25 mouse cellular contexts compared by ENCODE assay signal in genomic region chr10:93829898-93830831, GRCm38 (mm10). TPM values are rescaled to one million over a fixed set of nuclear protein-coding genes. Genes with fewer than 3 reads are reported as not detected.
DNase-seq lines count a peak whose midpoint lies in the region; ATAC-seq and TF ChIP-seq lines count a peak whose summit lies in the region.
"Had no signal": no experiment of that assay in that cellular context is flagged by ENCODE, and none has a peak within 500 bp of the region (broad histone marks: within the 10 kb centered on the region; RNA-seq: fewer than 3 reads in every experiment).

No protein-coding gene starts in this region.

- H3K79me3 ChIP-seq in C2C12 (ENCODE audit: low read depth) = no peaks in the 10 kb centered on the region

- H3ac ChIP-seq in C2C12 (ENCODE audit: control insufficient read depth, insufficient read length, low read depth) = no peak overlapping the region

- peak; percentile 15 for DNase-seq in thymus, postnatal 14 days
- DNase-seq in thymus, postnatal 25 days = no peak
- peak; percentile 23 for DNase-seq in splenic B cell, adult 2 months (ENCODE audit: low read depth, low spot score)
- no peak for DNase-seq in cerebellum, adult 9-10 months
- DNase-seq in MN1 (ENCODE audit: low spot score) = no peak
- DNase-seq: adrenal gland, postnatal 36 days; cerebellum, postnatal 10 days; forebrain, postnatal 0 days; gastrocnemius, postnatal 36 days; heart, postnatal 4 days; kidney, postnatal 4 days; liver, embryonic 13.5 days; right cerebral cortex, postnatal 14 days; spleen, adult 18-20 months; thymus, postnatal 36 days had no signal

- peak; percentile 84 for ATAC-seq in granulocyte monocyte progenitor cell, adult 5-6 weeks (replicated peaks; ENCODE audit: poor library complexity, severe bottlenecking)
- ATAC-seq: forebrain, postnatal 0 days; hindbrain, embryonic 16.5 days; intestine, postnatal 0 days had no signal

- no peak for TF ChIP-seq CTCF in C2C12 (IDR thresholded peaks at IDR 0.05; ENCODE audit: control insufficient read depth, insufficient read depth, insufficient read length)

- no peaks in the 10 kb centered on the region for H3K36me3 ChIP-seq in C2C12 (ENCODE audit: control insufficient read depth, insufficient read depth)
- no peaks in the 10 kb centered on the region for H3K36me3 ChIP-seq in splenic B cell, adult 2 months (ENCODE audit: control insufficient read depth, insufficient read depth, low read length, poor library complexity, severe bottlenecking)
- H3K36me3 ChIP-seq: forebrain, embryonic 10.5 days; limb, embryonic 12.5 days; liver, embryonic 13.5 days; midbrain, embryonic 12.5 days had no signal

- no peaks in the 10 kb centered on the region for H3K27me3 ChIP-seq in C2C12 (ENCODE audit: control insufficient read depth, insufficient read depth, insufficient read length)
- H3K27me3 ChIP-seq in splenic B cell, adult 2 months (ENCODE audit: control insufficient read depth, insufficient read depth, low read length, poor library complexity, severe bottlenecking) = no peaks in the 10 kb centered on the region; the same call in none of the 2 replicates

- H3K4me3 ChIP-seq in C2C12 (ENCODE audit: insufficient read depth, poor library complexity, severe bottlenecking) = no peak overlapping the region
- H3K4me3 ChIP-seq: limb, embryonic 12.5 days; liver, embryonic 13.5 days had no signal

- H3K79me2 ChIP-seq in C2C12 (ENCODE audit: control insufficient read depth, insufficient read depth) = no peaks in the 10 kb centered on the region

TF ChIP-seq in C2C12, 6 proteins besides CTCF, POLR2A, EP300 and RAD21:
- no peak for TF ChIP-seq FOSL1 (IDR thresholded peaks at IDR 0.05; ENCODE audit: insufficient read depth, low read length, poor library complexity, severe bottlenecking)
- no peak for TF ChIP-seq MYOG (IDR thresholded peaks at IDR 0.05; ENCODE audit: control insufficient read depth, extremely low read depth, insufficient read length)
- no peak for TF ChIP-seq USF1 (IDR thresholded peaks at IDR 0.05; ENCODE audit: low read depth)
- no peak for TF ChIP-seq MYOD1 (IDR thresholded peaks at IDR 0.05; ENCODE audit: control insufficient read depth, insufficient read length, low read depth)
- peak; percentile 90 for TF ChIP-seq CEBPB (IDR thresholded peaks at IDR 0.05; ENCODE audit: low read depth)
- TF ChIP-seq MAX (IDR thresholded peaks at IDR 0.05) = no peak

RNA-seq across cellular contexts. Expression of gene Usp44, which starts 1.2 kb away (rescaled TPM):
- 0.37 TPM for polyA plus RNA-seq in C2C12 (2012; fragmentation: generic; extraction: Trizol)
- total RNA-seq in granulocyte monocyte progenitor cell, adult 5-6 weeks (2014; fragmentation: Nextera tagmentation) = 1.3 and 1.6 TPM in 2 replicates
- total RNA-seq in granulocyte monocyte progenitor cell, adult 5-6 weeks (2017) = 1.6 and 2.9 TPM in 2 replicates
- total RNA-seq: adrenal gland, adult 18-20 months; adrenal gland, postnatal 36 days; left cerebral cortex, postnatal 14 days had no signal
- polyA plus RNA-seq: macrophage had no signal

Comparison
In these comparisons a context has a peak if more than half of its experiments do, and no peak if none do; other contexts are left out.
1. DNase-seq: peak in thymus, postnatal 14 days (single experiment) and splenic B cell, adult 2 months (single experiment); none in thymus, postnatal 25 days (single experiment), cerebellum, adult 9-10 months (single experiment) and MN1 (single experiment).